Mouse (Mus musculus) thymus, postnatal 25 days (tissue): ENCODE measurements around the gene Gm20388.

Experiments used
- DNase-seq: peaks from one replicate; pipeline ENCODE4 v3.0.0; 2022

The Gm20388 gene

DNA sequence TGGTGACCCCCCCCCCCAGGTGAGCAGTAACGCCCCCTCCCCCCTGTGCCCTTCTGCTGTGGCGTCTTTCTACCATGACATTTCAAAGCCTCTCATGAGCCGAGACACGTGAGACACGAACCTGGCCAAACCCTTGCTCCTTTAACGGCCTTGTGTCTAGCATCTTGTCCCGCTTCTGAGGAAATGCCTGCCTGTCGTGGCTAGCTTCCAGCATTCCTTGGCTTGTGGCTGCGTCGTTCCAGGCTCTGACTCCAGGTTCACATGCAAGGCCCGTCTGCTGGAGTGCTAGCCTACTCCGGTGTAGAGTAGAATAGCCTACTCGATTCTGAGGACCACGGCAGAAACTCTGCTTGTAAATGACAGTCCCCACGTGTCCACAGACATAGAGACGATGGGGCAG, 467.7 kb downstream of the Gm20388 start:
- DNase-seq, result no peak

GRCm38 (mm10) chr8:120379015-120379414, 468.4 kb downstream of the Gm20388 start:
- DNase-seq, result no peak

DNA sequence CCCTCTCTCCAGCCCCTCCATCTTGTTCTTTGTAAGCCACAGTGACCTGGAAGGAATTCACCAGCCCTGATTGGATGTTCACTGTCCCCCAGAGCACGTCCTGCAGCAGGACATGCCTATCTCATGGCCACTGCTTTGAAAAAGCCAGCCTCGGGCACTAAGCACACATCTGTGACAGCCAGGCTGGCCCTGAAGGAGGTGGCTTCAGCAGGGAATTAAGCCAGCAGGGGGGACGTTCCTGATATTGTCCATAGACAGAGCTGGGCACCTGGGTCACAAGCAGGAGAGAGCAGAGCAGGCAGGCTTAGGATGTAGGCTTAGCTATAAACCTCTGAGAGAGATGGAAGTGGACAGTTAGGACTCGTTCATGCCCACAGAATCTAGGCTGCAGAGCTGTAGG, 471.2 kb downstream of the Gm20388 start:
- DNase-seq, result no peak

GRCm38 (mm10) chr8:120382436-120383203, 472.0 kb downstream of the Gm20388 start:
- no peak for DNase-seq

GRCm38 (mm10) chr8:120383204-120383560, 472.5 kb downstream of the Gm20388 start:
- no peak for DNase-seq

DNA sequence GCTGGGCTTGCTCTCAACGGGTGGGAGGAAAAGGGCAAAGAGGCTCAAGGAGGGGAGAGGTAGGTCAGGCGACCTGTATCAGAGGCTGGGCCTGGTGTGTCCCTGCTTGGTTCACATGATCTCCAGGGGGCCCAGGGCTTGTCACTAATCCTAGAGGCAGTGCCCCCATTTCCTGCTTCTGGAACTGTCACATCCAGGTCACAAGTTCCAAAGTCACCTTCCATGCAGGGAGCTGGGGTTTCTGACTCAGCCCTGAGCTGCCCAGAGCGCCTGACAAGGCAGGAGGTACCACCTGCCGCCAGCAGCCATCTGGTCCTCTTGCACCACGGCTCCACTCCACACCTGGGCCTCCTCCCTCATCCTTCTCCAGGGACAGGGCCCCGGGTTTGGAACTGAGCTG, 473.1 kb downstream of the Gm20388 start:
- DNase-seq, result no peak

DNA sequence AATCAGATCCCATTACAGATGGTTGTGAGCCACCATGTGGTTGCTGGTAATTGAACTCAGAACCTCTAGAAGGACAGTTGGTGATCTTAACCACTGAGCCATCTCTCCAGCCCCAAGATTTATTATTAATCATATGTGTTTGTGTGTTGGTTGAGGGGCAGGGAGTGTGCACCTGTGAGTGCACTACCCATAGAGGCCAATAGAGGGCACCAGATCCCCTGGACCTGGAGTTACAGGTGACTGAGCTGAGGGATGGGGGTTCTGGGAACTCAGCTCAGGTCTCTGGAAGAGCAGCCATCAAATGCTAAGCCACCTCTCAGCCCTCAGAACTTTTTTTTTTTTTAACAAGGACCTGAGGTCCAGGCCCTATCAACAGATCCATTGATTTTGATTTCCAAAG, 474.1 kb downstream of the Gm20388 start:
- no peak for DNase-seq

- DNase-seq, result no peak
These were observed 477.6 kb downstream of the Gm20388 start for GRCm38 (mm10) chr8:120388246-120388645.

DNA sequence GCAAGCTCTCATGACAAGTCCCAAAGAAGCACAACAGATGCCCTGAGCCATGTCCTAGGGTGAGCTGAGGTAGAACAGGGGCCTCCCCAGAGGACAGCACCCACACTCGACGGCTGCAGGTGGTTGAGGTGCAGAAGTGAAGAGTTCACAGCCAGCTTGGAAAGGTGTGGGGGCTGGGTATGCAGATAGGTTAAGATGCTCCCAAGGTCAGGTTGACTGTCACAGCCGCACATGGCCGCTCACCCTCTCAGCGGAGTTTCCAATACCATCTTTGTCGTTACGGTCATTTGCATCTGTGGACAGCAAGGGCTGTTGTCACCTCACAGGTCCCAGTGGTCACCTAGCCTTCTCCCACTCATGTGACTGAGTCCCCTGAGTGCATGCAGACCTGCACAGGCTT, 480.0 kb downstream of the Gm20388 start:
- no peak for DNase-seq

- DNase-seq, result no peak
These were observed 481.2 kb downstream of the Gm20388 start for GRCm38 (mm10) chr8:120391856-120392255.

DNA sequence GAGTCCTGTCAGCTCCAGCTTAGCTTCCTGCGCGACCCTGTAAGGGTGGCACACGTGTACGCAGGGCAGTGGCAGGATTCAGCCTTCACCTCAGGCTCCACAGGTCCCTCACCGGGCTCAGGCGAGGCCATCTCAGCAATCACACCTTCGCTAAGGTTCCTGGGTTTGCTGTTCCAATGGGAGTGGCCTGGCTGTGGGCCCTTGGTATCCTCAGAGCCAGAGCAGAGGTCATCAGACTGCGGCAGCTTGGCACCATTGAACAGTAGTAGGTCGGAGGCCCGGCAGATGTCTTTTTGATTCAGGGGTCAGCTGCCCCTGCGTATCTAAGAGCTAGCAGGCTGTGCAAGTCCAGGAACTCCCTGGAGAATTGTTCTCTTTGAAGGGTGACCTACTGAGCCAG, 482.4 kb downstream of the Gm20388 start:
- no peak for DNase-seq

- no peak for DNase-seq
These were observed 483.2 kb downstream of the Gm20388 start for GRCm38 (mm10) chr8:120393871-120394275.

DNA sequence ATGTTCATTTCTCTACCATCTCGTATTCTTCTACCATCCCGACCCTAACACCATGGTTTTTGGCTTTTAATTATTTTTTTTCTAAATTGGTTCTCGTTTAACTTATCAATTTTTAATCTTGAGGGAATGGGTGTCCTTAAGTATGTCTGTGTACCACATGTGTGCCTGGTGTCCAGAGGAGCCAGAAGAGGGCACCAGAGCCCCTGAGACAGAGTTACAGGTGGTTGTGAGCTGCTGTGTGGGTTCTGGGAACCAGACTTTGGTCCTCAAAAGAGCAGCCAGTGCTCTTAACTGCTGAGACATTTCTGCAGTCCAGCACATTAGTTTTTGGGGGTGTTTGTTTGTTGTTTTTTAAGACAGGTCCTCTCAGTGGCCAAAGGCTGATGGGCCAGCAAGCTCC, 485.3 kb downstream of the Gm20388 start:
- DNase-seq, result no peak

DNA sequence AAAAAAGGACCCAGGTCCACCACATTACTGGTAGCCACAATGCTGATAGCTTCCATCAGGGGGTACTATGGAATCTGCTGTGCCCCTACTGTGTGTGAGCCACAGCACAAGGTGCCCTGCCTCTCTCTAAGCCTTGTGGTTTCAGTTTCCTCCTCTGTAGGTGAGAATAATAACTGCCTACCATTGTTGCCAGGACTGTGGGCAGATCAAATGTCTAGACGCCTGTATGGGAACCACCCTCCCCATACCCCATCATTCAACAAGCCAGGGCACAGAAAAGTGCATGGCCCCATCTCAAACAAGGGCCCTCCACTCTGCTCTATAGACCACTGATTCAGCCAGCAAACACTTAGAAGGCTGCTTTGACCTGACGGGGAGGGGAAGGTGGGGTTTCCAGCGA, 486.1 kb downstream of the Gm20388 start:
- DNase-seq, result no peak

- DNase-seq, result no peak
These were observed 487.1 kb downstream of the Gm20388 start for GRCm38 (mm10) chr8:120397444-120398411.

DNA sequence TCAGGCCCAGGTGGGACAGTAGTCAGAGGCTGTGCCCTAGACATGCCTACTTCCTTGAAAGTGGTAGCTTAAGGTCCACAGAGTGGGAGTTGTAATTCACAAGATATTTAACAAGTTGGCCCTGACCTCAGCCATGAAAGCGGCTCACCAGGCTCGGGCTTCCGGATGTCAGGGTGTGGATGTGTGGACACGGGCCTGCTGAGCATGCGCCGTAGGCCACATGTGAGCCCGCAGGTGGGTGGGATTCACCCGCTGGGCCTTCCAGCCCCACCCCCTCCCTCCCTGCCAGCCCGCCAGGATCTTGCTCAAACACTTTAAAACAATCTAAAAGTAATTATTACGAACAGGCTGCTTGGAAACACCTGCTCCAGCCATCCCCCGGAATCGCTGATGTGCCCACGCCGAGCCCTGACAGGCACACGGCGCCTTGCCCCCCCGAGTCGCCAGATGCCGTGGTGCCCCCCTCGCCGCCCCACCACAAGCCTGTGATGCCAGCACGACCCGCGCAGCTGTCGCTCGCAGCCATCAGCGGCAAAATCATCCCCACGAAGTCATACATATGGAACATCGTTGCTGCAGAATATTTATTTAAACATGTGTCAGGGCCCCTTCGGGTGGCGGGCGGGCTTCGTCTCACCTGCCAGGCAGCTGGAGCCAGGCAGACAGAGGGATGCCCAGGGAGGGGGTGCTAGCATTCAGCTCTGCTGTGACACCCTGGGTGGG, 488.7 kb downstream of the Gm20388 start:
- DNase-seq, result peak; percentile 62

- no peak for DNase-seq
These were observed 490.6 kb downstream of the Gm20388 start for GRCm38 (mm10) chr8:120401216-120401615.

DNA sequence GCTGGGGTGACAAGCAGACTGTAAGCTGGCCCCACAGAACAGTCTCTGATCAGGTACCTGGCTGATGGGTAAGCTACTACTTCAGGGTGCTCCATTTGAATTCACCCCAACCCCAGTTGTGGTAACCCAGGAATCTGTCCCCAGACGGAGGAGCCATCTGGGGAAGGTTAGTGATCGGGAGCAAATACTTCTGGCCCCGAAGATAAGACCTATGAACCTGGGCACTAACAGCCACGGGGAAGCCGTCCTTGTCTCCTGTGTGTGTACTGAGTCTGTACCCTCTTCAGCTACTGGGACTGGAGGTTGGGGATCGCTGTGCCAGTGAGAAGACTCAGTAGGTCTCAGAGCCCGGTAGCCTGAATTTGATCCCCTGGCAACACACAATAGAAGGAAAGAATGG, 491.1 kb downstream of the Gm20388 start:
- DNase-seq, result no peak

- DNase-seq, result peak; percentile 35
These were observed 493.1 kb downstream of the Gm20388 start for GRCm38 (mm10) chr8:120403606-120404269.

DNA sequence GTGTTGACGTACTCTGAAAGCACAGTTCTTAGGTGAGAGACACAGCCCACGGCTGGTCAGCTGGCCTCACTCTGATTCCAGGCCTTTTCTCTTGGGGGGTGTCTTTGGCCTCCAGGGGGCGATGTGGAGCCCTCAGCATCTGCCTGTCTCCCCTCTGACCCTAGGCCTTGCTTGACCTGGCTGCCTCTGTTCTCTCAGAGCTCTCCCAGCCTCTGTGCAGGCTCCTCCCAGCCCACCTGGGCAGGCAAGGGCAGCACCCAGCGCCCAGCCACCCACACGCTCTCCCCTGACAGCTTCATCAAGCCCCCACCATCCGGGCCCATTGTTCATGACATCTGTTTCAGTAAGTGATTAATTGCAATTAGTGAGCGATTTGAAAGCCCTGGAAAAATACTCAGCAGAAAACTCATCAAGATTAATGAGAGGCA, 494.0 kb downstream of the Gm20388 start:
- peak; percentile 58 for DNase-seq

GRCm38 (mm10) chr8:120406008-120406632, 495.5 kb downstream of the Gm20388 start:
- no peak for DNase-seq

GRCm38 (mm10) chr8:120407701-120408240, 497.1 kb downstream of the Gm20388 start:
- DNase-seq, result peak; percentile 74
